Mouse (Mus musculus): ENCODE measurements around the gene Ascl2.
A peak's percentile ranks its signal among the peaks of the same experiment; 100 is the strongest.

Gene Ascl2

DNA sequence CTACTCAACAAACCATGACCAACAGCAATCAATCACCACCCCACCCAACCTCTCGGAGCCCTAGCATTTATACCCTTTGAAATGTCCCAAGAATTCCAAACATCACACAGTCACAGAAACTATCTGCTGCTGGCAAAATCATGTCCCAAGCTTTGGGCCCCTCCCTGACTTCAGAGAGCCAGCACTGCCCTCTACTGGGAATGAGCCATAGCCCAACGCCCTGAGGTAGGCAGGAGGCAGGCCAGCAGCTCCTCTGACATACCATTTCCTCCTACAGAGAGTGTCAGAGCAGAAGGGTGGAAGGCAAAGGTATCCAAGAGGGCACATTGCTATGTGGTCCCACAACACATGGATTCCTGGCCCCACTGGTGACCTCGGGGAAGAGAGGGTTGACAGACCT, 33.6 kb upstream of the Ascl2 start:
- DNase-seq (ENCODE audit: low spot score), result no peak

DNA sequence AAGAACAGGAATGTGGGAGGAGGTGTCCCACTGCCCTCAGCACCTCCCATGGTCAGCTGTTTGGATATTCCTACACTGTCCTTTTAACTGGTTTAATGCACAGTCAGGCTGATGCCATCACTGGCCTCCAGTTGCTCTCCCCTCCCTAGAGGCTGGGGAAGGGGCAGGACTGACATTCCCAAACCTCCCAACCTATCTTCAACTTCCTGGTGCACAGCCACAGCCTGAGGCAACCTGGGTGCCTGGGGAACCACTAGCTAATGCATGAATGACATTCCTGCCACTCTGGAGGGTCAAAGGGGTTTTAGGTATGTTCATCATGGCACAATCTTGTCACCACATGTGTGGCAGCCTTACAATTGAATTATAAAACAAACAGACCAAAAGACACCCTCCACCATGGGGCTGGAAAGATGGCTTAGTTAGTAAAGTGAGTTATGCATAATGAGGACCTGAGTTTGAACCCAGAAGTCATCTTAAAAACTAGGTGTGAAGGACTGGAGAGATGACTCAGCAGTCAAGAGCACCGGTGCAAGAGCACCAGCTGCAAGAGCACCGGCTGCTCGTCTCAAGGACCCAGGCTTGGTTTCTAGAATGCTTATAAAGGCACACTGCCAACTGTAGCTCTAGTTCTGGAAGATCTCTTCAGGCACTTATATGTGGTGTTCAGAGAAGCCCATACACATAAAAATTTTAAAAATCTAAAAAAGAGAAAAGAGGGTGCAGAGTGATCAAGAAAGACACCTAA, 28.5 kb upstream of the Ascl2 start:
- no peak for DNase-seq (ENCODE audit: low spot score)

DNA sequence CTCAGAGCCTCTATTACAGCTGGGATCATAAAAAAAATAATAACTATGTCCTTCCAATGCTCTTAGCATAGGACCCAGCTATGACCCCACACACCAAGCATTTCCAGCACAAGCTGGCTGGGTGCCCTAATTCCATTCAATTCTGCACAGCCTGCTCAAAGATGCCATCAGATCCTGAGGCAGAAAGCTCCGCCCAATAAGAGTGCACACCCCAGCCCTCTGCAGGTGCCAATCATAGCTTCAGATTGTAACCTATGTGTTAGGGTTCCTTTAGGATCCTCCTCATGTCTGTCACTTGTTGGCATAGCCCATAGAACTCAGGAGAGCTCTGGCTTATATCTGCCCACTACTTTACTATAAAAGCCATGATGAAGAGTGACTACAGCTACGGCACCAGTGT, 27.9 kb upstream of the Ascl2 start:
- DNase-seq (ENCODE audit: low spot score), result no peak

DNA sequence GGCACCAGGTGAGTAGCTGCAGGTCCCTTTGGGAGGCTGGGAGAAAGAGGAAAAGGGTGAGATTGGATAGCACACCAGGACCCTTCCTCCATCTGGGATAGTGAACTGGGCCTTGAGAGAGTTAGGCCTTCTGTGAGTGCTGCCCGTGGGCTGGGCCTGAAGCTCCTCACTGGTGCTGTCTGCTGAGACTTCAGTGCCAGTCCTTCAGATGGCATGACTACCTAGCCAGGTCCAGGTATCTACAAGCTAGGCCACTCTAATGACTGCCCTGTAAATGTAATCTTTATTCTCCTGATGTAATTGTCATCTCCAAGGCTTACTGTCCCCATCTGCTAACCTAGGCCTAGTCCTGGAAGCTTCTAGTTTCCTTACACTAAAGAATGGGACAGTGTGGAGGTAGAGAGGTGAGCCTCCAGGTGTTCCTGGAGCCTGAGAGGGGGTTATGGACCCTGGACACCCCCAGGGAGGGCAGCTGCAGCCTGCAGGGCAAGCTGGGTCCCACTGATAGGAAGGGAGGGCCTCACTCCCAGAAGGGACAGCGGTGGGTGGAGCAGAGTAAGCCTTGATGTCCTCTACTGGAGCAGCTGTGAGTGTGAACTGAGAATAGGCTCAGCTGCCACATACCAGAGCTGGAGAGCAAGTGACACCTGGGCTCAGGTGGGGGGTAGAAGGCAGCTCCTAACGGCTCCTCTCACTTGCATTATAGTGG, 26.7 kb upstream of the Ascl2 start:
- DNase-seq (ENCODE audit: low spot score), result no peak

DNA sequence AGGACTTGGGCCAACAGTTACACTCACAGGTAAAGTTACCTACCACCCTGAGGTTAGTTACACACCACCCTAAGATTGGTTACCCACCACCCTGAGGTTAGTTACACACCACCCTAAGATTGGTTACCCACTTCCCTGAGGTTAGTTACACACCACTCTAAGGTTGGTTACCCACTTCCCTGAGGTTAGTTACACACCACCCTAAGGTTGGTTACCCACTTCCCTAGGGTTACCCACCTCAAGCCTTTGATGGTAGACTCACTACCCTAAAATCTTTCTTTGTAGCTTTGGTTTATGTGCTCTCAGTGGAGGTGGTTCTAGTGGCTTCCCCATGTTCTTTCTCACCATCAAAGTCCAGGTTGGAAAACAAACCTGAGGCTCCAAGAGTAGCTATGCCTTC, 25.9 kb upstream of the Ascl2 start:
- DNase-seq (ENCODE audit: low spot score), result no peak

DNA sequence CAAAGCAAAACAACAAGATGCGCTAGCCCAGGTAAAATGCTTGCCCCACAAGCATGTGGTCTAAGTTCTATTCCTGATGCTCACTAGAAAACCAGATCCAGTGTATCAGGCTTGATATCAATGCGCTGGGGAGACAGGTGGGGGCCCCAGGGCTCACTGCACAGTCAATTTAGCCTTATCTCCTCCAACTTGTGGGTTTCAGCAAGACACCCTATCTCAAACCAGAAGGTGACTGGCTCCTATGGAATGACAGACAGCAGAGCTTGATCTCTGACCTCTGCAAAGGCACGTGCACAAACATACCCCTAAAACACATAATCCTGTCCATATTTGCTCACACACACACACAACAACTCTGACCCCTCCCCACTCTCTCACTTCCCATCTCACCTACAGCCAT, 18.7 kb upstream of the Ascl2 start:
- no peak for DNase-seq (ENCODE audit: low spot score)

DNA sequence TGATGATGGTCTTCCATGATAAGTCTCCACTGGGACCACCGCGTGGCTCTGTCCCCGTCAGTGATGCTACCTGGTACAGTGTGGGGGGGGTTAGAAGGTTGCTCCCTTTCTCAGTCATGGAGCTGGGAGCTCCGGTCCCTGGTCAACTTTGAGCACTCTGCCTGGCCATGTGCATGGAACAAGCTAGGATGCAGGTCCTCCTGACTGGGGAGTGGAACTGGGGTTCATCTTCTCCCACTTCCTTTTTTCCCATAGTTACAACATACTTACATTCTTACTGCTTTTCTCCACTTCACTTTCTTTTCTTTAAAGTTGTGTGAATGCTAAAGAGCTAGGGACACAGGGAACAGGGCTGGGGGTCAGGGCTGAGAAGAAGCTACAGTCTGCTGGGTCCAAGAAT, 16.1 kb upstream of the Ascl2 start:
- no peak for DNase-seq (ENCODE audit: low spot score)

DNA sequence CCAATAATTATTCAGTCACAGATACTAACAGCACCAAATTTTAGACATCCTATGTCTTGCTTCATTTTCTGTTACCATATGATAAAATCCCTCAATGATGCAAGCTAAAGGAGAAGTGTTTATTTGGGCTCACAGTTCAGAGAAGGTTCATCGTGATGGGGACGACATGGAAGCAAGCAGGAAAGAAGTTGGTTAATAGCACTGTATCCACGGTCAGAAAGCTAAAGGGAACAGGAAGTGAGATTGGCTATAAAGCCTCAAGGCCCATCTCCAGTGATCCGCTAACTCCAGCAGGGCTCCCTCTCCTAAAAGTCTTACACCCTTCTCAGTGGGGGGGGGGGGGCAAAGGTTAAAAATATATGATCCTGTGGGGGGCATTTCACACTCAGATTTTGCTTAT, 12.8 kb upstream of the Ascl2 start:
- no peak for DNase-seq (ENCODE audit: low spot score)

DNA sequence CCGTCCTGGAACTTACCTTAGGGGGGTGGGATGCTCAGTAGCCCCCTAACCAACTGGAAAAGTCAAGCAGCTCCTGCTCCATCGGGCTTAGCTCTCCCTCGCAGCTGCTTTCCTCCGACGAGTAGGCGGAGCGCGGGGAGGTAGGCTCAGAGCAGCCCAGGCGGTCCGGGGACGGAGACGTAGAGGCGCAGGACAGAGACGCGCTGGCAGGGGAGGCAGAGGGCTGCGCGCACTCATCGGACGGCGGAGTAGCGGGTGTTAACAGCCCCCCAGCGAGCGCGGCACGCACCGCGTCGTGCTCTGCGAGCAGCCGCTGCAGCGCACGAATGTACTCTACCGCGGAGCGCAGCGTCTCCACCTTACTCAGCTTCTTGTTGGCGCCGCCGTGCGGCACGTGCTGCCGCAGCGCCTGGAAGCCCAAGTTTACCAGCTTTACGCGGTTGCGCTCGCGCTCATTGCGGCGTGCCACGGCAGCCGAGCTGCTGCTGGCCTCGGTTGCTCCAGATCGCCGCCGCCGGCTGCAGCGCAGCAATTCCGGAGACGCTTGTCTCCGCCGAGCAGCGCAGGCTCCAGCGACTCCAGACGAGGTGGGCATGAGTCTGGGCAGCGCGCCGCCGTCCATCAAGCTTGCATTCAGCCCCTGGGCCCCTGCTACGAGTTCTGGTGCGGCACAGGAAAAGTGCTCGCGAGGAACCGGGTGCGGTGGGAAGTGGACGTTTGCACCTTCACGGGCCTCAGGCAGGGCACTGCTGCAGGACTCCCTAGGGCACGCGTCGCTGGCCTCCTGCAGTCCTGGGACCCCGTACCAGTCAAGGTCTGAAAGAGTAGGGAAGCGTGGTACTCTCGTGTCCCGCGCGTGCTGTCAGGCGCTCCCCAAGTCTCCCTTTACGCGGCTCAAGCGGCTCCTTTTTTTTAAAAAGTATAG, 918 bp downstream of the Ascl2 start:
- no peak for DNase-seq (ENCODE audit: low spot score)

DNA sequence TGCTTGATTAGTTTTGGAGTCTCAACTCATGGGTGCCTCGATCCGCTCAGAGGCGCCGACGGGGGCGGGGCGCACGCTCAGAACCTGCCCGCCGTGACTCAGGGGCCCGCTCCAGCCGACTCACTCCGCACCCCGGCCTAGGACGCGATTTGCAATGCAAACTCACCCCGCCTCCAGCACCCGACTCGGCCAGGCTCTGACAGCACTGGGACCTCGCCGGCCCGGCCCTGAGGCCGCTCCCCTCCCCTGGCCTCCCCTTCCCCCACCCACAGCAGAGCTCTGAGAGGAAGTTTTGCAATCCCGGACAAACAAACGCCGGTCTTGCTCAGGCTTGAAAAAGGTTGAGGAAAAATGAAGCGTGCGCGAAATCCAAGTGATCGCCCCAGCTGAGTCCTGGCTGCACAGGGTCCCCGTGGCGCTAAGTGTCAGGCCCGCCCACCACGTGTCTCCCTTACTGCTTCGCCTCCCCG, 1.6 kb downstream of the Ascl2 start:
- no peak for DNase-seq (ENCODE audit: low spot score)

DNA sequence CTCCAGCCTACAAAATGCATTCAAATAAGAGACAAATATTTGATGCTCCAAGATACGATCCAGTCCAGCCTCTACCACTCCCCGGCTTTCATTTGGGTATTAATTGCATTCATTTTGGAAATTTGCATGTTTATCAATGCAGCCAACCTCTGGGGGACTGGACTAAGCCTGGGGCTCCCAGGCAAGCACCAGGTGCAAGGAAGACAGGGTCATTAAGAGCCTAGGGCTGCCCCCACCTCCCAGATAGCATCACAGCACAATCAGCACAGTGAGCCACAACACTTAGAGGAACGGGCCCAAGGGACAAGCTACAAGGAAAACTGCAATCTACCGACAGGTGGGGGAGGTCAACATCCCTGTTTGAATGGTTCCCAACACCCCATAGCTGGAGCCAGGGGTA, 9.3 kb downstream of the Ascl2 start:
- no peak for DNase-seq (ENCODE audit: low spot score)

DNA sequence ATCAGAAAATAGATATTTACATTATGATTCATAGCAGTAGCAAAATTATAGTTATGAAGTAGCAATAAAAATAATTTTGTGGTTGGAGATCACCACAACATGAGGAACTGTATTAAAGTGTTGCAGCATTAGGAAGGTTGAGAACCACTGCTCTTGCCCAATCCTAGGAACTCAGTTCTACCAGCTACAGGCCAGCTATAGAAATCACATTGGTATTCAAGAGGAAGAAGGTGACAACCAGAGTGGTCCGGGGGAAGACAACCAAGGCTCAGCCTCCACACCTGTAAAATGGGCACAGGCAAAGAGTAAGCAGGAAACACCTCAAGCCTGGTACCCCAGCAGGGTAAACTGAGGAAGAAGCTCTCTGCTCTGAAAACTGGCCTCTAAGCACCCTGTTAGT, 10.2 kb downstream of the Ascl2 start:
- no peak for DNase-seq (ENCODE audit: low spot score)

DNA sequence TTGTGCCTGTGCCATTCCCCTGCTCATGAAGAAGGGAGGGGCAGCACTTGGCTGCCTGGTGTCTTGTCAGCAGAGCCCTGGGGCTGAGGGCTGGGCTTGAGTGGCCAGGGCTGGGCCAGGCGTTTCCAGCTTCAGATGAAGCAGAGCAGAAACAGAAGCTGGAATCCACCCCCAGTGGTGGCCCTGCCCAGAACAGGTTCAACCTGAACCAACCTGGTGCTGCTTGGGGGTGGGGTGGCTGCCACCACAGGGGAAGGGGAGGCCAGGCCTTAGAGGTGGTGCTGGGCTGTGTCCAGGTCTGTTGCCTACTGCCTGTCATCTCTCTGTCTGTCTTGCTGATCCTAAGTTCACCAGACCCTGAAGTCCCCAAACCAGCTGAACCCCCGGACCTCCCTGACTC, 13.0 kb downstream of the Ascl2 start:
- no peak for DNase-seq (ENCODE audit: low spot score)

DNA sequence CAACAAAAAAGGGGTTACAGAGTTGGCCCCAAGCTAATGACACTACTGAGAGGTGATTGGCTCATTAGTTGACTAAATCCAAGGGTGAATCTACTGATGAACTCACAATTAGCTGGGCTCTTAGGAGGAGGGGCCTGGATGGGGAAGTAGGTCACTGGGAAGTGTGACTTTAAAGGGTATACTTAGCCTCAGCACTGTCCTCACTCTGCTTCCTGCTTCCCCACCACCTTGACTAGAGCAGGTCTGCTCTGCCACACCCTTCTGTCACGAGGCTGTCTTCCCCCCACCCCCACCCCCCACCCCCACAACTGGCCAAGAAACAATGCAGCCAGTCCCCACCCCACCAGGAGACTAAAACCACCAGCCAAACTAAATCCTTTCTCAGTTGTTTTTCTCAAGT, 19.5 kb downstream of the Ascl2 start:
- DNase-seq (ENCODE audit: low spot score), result no peak

DNA sequence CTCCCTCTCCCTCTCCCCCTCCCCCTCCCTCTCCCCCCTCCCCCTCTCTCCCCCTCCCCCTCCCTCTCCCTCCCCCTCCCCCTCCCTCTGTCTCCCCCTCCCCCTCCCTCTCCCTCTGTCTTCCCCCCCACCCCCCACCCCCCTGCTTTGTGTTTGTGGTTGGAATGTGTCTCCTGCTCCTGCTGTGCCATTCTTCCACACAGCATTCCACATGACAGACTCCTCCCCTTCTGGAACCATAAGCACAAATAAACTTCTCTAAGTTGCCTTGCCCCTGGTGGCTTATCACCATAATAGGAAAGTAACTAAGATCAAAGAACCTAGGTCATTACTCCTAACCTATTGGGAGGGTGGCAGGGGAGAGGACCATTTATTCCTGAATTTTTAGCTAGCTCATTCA, 31.4 kb downstream of the Ascl2 start:
- no peak for DNase-seq (ENCODE audit: low spot score)

DNA sequence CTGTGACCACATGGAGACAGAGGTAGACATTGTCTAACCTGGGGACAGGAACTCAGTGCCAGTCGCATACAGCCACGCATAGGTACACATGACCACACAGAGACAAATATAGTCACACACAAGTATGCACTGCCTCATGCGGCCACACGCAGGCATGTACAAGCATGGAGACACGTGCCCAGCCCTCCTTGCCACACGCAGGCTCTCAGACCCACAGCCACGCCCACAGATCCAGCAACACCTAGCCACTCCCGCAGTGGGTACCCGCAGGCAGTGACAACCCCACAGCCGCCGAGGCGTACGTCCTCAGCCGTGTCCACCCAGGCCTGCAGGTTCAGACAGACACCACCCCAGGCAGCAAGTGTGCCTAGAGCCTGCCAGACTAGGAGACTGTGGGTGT, 33.4 kb downstream of the Ascl2 start:
- DNase-seq (ENCODE audit: low spot score), result no peak

DNA sequence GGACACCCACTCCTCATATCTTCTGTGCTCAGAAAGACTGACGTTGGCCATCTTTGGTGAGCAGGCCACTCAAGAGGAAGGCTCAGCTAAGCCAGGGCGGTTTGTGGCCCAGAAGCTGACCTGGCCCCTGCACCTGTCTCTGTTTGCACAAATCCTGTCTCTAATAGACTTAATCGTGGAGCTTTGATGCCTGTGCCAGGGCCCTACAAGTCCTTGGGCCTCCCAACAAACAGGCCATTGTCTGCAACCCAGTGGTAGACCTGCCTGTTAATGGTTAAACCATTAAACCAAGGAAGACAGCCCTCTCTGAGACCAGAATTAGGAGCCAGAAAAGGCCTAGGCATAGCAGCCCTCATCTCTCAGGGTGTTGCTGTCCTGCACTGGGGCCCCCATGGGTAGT, 36.6 kb downstream of the Ascl2 start:
- DNase-seq (ENCODE audit: low spot score), result no peak

DNA sequence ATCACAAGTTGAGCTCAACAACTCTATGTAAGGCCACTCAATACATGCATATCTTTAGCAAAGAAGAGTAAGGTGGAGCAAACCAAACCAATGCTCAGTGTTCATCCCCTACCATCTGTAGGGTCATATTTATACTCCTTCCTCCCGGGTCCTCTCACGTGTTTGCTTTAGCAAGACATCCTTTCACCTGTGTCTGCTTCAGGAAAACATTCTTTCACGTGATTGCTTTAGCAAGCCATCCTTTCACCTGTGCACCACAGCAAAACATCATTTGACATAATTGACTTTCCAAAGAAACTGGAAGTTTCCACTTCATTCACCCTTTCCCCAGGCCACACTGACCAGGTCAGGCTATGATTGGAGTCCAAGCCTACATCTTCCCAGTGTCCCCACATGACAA, 38.0 kb downstream of the Ascl2 start, which contains the start of gene Th:
Gene Th, minus strand, starts transcription at position 101 of the 400 bp plus-strand sequence.
- DNase-seq (ENCODE audit: low spot score), result no peak

DNA sequence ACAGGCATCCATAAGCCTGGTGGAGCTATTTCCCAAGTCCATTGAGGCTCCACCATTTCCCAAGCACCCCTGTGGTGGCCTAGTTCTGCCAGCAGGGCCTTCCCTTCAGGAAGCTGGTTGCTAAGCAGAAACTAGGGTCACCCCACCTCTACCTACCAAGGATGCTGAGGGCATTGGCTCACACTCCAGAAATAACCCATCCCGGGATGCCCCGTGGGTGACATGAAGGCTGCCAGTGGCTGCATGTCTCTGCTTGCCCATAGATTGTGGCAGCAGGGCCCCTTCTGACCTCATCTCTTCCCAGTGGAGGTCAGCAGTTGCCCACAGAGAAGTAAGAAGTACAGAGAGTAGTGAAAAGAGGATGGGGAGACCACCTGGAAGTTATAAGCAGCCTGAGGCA, 39.5 kb downstream of the Ascl2 start:
- DNase-seq (ENCODE audit: low spot score), result no peak

DNA sequence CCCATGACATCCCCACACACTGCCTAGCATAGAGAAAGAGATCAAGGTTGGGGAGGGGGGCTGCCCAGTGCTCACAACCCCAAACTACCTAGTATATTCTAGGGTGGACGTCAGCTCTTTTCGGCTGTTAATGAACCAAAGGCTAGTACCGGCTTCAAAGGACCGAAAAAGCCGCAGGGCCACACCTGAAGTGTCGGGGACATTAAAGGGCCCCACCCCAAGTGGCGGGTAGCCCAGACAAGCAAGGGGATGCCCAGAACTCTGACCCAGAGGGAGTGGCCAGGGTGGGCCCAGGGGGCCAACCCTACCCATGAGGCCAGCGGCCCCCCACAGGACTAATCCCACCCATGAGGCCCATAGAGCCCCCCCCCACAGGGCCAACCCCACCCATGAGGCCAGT, 41.8 kb downstream of the Ascl2 start:
- no peak for DNase-seq (ENCODE audit: low spot score)

DNA sequence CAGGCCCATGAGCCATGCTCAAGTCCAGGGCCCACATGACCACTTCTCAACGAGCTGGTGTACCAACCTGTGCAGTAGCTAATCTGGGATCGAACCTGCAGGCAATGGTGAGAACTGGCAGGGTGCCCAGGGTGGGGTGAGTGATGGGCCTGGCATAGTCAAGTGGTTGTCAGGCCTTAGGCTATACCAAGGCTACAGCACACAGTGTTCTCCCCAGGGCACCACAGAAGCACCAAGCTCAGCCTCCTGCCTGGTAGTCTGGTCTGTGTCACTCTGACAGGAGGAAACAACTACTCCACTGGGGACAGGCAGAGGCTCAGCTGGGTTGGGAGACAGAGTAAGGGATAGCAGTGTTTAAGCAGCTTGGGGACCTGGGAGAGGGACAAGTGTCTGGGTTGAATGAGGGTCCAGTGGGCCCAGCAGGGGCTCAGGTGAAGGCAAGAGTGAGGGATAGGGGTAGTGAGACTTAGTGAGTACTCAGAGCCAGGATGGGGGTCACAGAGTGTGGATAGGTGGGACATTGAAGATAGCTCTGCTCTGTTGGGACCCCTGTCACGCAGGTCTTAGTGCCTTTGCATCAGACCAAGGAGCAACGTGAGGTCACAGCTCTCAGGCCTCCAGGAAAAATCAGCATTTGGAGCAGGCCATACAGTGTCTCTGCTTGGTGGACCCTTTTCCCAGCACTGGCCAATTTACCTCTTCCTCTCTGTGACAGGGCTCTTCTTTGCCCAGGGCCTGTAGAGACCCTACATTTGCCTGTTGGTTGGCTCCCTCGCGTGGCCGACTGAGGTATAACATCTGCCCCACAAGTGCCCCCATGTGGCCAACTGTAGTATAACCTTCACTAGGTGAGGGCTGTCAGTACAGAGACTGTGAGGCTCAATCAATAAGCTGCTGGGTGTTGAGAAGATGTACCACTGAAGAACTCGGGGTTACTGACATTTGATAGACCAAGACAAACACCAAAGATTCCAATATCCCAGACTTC, 50.1 kb downstream of the Ascl2 start:
- peak; percentile 69 for DNase-seq (ENCODE audit: low spot score)

Measured in spleen, adult 12 weeks (tissue).